Mouse (Mus musculus): ENCODE results near the gene Zfp800. TPM values are rescaled to one million over a fixed set of nuclear protein-coding genes. Genes with fewer than 3 reads are reported as not detected.

Zfp800 gene
- polyA plus RNA-seq, 1 experiment from 2014 or later, result 27.6 TPM

DNA sequence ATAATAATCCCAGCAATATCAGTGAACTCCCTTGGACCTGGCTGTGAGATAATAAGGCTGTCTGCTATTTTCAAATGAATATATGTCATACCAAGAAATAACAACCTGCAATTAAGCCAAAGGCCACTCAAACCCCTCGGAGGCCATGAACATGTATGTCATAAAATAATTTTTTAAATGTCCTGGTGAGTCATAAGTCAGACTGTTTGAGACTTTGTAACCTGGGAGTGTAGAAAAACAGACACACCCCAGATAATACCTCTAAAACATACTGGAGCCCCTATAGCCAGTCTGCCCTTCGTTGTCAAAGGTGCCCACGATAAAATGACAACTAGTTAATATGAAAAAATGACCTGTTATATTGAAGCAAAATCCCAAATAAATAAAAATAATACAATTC is 8.8 kb downstream of the Zfp800 start:
- no peak overlapping the region for H3K4me3 ChIP-seq (replicated peaks)
- no peaks in the 10 kb centered on the region for H3K36me3 ChIP-seq
- WGBS, result 72% methylated on average over 3 of the region's 3 CpGs
- H3K4me2 ChIP-seq, result no peak overlapping the region
- H3K9ac ChIP-seq, result no peak overlapping the region
- H3K27ac ChIP-seq, result no peak overlapping the region
- H3K9me3 ChIP-seq, result no peaks in the 10 kb centered on the region
- ATAC-seq (ENCODE audit: insufficient read depth, low FRiP score, low read depth), result no peak
- no peaks in the 10 kb centered on the region for H3K4me1 ChIP-seq
- no peaks in the 10 kb centered on the region for H3K27me3 ChIP-seq (replicated peaks)

DNA sequence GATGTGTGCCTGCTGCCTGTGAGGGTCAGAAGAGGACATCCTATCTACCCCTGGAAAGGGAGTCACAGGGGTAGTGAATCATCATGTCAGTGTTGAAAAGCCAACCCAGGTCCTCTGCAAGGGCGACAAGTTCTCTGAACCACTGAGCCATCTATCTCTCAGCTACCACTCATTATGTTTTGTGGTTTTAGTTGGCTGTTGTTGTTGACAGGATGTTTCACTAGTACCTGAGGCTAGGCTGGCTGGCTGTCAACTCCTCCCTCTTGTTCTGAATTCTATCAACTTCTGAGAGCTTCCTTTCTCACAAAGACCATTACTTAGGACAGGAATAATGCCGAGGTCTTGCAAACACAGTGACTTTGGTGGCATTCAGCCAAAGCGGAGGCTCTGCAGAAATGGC is 12.6 kb downstream of the Zfp800 start:
- Histone ChIP-seq H3K27me3 (replicated peaks) (no peaks in the 10 kb centered on the region), H3K9ac (no peak overlapping the region), H3K4me3 (replicated peaks) (no peak overlapping the region), H3K9me3 (no peaks in the 10 kb centered on the region), H3K4me1 (no peaks in the 10 kb centered on the region), H3K27ac (no peak overlapping the region), H3K36me3 (no peaks in the 10 kb centered on the region), H3K4me2 (no peak overlapping the region)
- 76% methylated on average over 3 of the region's 3 CpGs for WGBS
- no peak for ATAC-seq (ENCODE audit: insufficient read depth, low FRiP score, low read depth)

GRCm38 (mm10) chr6:28381983-28382382 is 15.8 kb downstream of the Zfp800 start:
- Histone ChIP-seq H3K4me1 (no peaks in the 10 kb centered on the region), H3K9ac (no peak overlapping the region), H3K4me3 (replicated peaks) (no peak overlapping the region), H3K27ac (no peak overlapping the region), H3K4me2 (no peak overlapping the region), H3K9me3 (no peaks in the 10 kb centered on the region), H3K27me3 (replicated peaks) (no peaks in the 10 kb centered on the region), H3K36me3 (no peaks in the 10 kb centered on the region)
- 47% methylated on average over 4 of the region's 4 CpGs for WGBS
- no peak for ATAC-seq (ENCODE audit: insufficient read depth, low FRiP score, low read depth)

DNA sequence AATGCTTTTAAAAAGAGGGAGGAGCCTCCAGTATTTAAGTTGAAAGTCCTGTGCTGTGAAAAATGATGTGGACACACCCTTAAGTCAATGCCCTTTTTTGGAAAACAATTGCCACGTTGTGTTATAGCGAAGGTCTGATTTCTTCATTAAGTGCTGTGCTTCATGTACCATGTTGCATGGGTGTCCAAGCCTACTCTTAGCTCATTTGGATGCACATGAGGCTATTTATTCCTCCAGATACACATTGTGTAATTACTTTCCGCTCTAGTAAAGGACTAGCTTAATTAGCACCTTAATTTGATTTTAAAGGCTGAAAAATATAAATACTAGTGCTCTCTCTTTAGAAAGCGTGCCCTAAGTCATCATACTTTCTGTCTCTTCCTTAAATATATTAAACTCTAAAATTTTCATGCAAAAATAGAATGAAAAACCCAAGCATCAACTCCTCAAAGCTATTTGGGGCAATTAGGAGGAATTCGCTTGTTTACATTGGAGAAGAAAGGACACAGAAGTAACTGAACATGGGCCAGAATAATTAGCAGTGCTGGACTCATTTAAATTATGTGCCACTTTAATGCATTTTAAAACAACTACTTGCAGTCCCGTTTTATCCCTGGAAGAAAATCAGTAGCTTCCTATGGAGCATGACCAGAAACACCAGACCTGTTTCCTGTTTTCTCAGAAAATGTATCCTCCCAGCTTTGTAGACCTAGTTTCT is 27.7 kb downstream of the Zfp800 start:
- no peak overlapping the region for H3K4me3 ChIP-seq (replicated peaks)
- no peaks in the 10 kb centered on the region for H3K36me3 ChIP-seq
- no peaks in the 10 kb centered on the region for H3K9me3 ChIP-seq
- H3K9ac ChIP-seq, result no peak overlapping the region
- 81% methylated on average over 6 of the region's 6 CpGs for WGBS
- no peaks in the 10 kb centered on the region for H3K27me3 ChIP-seq (replicated peaks)
- H3K4me2 ChIP-seq, result no peak overlapping the region
- H3K27ac ChIP-seq, result no peak overlapping the region
- ATAC-seq (ENCODE audit: insufficient read depth, low FRiP score, low read depth), result no peak
- no peaks in the 10 kb centered on the region for H3K4me1 ChIP-seq

DNA sequence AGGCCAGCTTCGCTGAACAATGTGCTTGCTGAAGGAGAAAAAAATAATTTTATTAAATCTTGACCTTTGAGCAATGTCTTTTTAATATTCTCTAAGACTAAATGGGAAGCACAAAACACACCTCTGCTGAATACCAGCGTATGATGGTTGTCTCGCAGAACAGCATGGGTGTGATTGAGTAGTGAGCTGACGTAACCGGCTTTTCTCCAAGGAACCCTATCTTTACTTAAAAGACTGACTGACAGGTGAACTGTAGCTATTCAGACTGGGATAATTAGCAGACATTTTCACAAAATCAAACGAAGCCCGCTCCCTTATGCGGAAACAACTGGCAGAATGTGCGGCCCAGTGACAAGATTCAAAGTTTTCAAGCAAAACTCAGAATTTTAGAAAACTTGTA is 30.2 kb downstream of the Zfp800 start:
- no peak overlapping the region for H3K27ac ChIP-seq
- no peaks in the 10 kb centered on the region for H3K4me1 ChIP-seq
- ATAC-seq (ENCODE audit: insufficient read depth, low FRiP score, low read depth), result no peak
- WGBS, result 89% methylated on average over 9 of the region's 9 CpGs
- no peak overlapping the region for H3K4me2 ChIP-seq
- H3K4me3 ChIP-seq (replicated peaks), result no peak overlapping the region
- no peaks in the 10 kb centered on the region for H3K27me3 ChIP-seq (replicated peaks)
- H3K36me3 ChIP-seq, result no peaks in the 10 kb centered on the region
- H3K9me3 ChIP-seq, result no peaks in the 10 kb centered on the region
- H3K9ac ChIP-seq, result no peak overlapping the region

- H3K27me3 ChIP-seq (replicated peaks), result no peaks in the 10 kb centered on the region
- no peak overlapping the region for H3K4me2 ChIP-seq
- no peak for ATAC-seq (ENCODE audit: insufficient read depth, low FRiP score, low read depth)
- H3K27ac ChIP-seq, result no peak overlapping the region
- no peaks in the 10 kb centered on the region for H3K9me3 ChIP-seq
- no peaks in the 10 kb centered on the region for H3K36me3 ChIP-seq
- WGBS, result 67% methylated on average over 3 of the region's 3 CpGs
- no peak overlapping the region for H3K9ac ChIP-seq
- H3K4me3 ChIP-seq (replicated peaks), result no peak overlapping the region
- H3K4me1 ChIP-seq, result no peaks in the 10 kb centered on the region
These were observed 46.7 kb downstream of the Zfp800 start for GRCm38 (mm10) chr6:28351066-28351465.

- Histone ChIP-seq H3K4me2 (no peak overlapping the region), H3K4me3 (replicated peaks) (no peak overlapping the region), H3K27me3 (replicated peaks) (no peaks in the 10 kb centered on the region), H3K9me3 (no peaks in the 10 kb centered on the region), H3K27ac (no peak overlapping the region), H3K9ac (no peak overlapping the region), H3K36me3 (no peaks in the 10 kb centered on the region), H3K4me1 (no peaks in the 10 kb centered on the region)
- ATAC-seq (ENCODE audit: insufficient read depth, low FRiP score, low read depth), result no peak
These were observed 52.1 kb downstream of the Zfp800 start for GRCm38 (mm10) chr6:28345677-28346076.

GRCm38 (mm10) chr6:28345181-28345580 is 52.6 kb downstream of the Zfp800 start:
- no peaks in the 10 kb centered on the region for H3K9me3 ChIP-seq
- H3K4me3 ChIP-seq (replicated peaks), result no peak overlapping the region
- H3K27ac ChIP-seq, result no peak overlapping the region
- no peaks in the 10 kb centered on the region for H3K36me3 ChIP-seq
- H3K9ac ChIP-seq, result no peak overlapping the region
- no peaks in the 10 kb centered on the region for H3K4me1 ChIP-seq
- no peaks in the 10 kb centered on the region for H3K27me3 ChIP-seq (replicated peaks)
- 42% methylated on average over 7 of the region's 7 CpGs for WGBS
- no peak for ATAC-seq (ENCODE audit: insufficient read depth, low FRiP score, low read depth)
- H3K4me2 ChIP-seq, result no peak overlapping the region

- Histone ChIP-seq H3K4me1 (no peaks in the 10 kb centered on the region), H3K4me2 (no peak overlapping the region), H3K9ac (no peak overlapping the region), H3K36me3 (no peaks in the 10 kb centered on the region), H3K4me3 (replicated peaks) (no peak overlapping the region), H3K27ac (no peak overlapping the region), H3K9me3 (no peaks in the 10 kb centered on the region), H3K27me3 (replicated peaks) (no peaks in the 10 kb centered on the region)
- WGBS, result 73% methylated on average over 5 of the region's 5 CpGs
- no peak for ATAC-seq (ENCODE audit: insufficient read depth, low FRiP score, low read depth)
These were observed 54.9 kb downstream of the Zfp800 start for GRCm38 (mm10) chr6:28342863-28343262.

GRCm38 (mm10) chr6:28341174-28341573 is 56.6 kb downstream of the Zfp800 start:
- no peak for ATAC-seq (ENCODE audit: insufficient read depth, low FRiP score, low read depth)
- WGBS, result 81% methylated on average over 4 of the region's 4 CpGs
- no peaks in the 10 kb centered on the region for H3K4me1 ChIP-seq

DNA sequence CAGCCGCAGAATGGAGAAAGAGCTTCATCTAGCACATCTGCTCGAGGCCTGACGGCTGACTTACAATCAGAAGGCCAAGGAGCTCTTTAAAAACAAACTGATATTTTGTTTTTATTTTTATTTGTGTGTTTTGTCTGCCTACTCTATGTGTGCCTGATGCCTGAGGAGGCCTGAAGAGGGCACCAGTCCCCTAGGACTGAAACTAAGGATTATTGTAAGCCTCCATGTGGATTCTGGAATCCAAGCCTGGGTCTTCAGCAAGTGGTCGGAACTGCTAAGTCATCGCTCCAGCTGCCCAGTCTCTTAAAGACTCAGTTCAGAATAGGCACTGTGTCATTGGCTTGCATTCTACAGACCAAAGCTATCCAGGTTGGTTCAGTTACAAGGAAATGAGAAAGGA is 58.4 kb downstream of the Zfp800 start:
- ATAC-seq (ENCODE audit: insufficient read depth, low FRiP score, low read depth), result no peak
- Histone ChIP-seq H3K9me3 (no peaks in the 10 kb centered on the region), H3K27ac (no peak overlapping the region), H3K4me2 (no peak overlapping the region), H3K27me3 (replicated peaks) (no peaks in the 10 kb centered on the region), H3K4me3 (replicated peaks) (no peak overlapping the region), H3K4me1 (no peaks in the 10 kb centered on the region), H3K36me3 (no peaks in the 10 kb centered on the region), H3K9ac (no peak overlapping the region)
- WGBS, result 78% methylated on average over 5 of the region's 5 CpGs

More at GRCm38 (mm10) chr6:28341174-28341573, 56.6 kb downstream of the Zfp800 start:
- no peak overlapping the region for H3K27ac ChIP-seq
- H3K4me3 ChIP-seq (replicated peaks), result no peak overlapping the region
- H3K27me3 ChIP-seq (replicated peaks), result no peaks in the 10 kb centered on the region
- H3K9me3 ChIP-seq, result no peaks in the 10 kb centered on the region
- no peaks in the 10 kb centered on the region for H3K36me3 ChIP-seq
- no peak overlapping the region for H3K9ac ChIP-seq
- H3K4me2 ChIP-seq, result no peak overlapping the region

GRCm38 (mm10) chr6:28333696-28334095 is 64.1 kb downstream of the Zfp800 start:
- WGBS, result 79% methylated on average over 5 of the region's 5 CpGs

GRCm38 (mm10) chr6:28332546-28332945 is 65.3 kb downstream of the Zfp800 start:
- Histone ChIP-seq H3K4me2 (no peak overlapping the region), H3K27ac (no peak overlapping the region), H3K9me3 (no peaks in the 10 kb centered on the region), H3K4me3 (replicated peaks) (no peak overlapping the region), H3K9ac (no peak overlapping the region), H3K27me3 (replicated peaks) (no peaks in the 10 kb centered on the region), H3K36me3 (no peaks in the 10 kb centered on the region), H3K4me1 (no peaks in the 10 kb centered on the region)
- ATAC-seq (ENCODE audit: insufficient read depth, low FRiP score, low read depth), result no peak
- 91% methylated on average over 3 of the region's 3 CpGs for WGBS

More at GRCm38 (mm10) chr6:28333696-28334095, 64.1 kb downstream of the Zfp800 start:
- no peak overlapping the region for H3K4me2 ChIP-seq
- H3K9ac ChIP-seq, result no peak overlapping the region
- H3K27me3 ChIP-seq (replicated peaks), result no peaks in the 10 kb centered on the region
- H3K4me3 ChIP-seq (replicated peaks), result no peak overlapping the region
- no peaks in the 10 kb centered on the region for H3K9me3 ChIP-seq
- ATAC-seq (ENCODE audit: insufficient read depth, low FRiP score, low read depth), result no peak
- H3K27ac ChIP-seq, result no peak overlapping the region
- H3K36me3 ChIP-seq, result no peaks in the 10 kb centered on the region
- H3K4me1 ChIP-seq, result no peaks in the 10 kb centered on the region
